Mouse (Mus musculus) layer of hippocampus, adult 8-10 months (tissue): ENCODE measurements around the gene Ipo4. TPM values are rescaled to one million over a fixed set of nuclear protein-coding genes. Genes with fewer than 3 reads are reported as not detected.

Experiments used
- DNase-seq, 2 experiments: peaks; one replicate each; pipeline ENCODE4 v3.0.0; 2022; ENCODE audit warnings: low spot score in 2 of 2
- total RNA-seq, 4 experiments: library from RNA; stranded (reverse); gene quantifications; 2 replicates each; pipeline ENCODE4 v1.2.4; 2022

Gene Ipo4
- total RNA-seq, 4 experiments from 2014 or later, result 121 to 153 (median 140) TPM

DNA sequence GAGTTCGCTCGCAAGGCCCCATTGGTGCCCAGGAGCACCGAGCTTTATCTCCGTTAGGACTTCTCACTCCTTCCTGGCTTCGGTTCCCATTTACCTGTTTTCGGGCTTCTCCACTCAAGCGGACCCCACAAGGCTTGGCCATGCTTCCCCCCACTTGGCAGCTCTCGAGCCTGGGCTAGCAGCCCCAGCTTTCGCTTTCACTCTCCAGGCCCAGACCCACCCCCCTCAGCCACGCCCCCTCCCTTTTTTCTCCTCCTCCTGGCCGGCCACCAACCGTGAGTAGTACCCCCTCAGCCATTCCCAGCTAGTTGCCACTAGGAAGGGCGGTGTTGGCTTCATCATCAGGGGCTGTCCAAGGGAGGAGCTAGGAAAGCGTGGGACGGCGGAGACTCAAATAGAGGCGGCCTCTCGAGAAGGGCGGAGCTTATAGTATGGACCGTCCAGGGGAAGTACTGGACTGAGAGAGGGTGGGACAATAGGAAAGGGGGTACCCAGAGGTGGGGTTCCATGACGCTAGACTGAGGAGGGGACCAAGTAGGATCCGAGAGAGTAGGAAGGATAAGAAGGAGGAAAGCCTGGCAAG, 44.9 kb downstream of the Ipo4 start, which contains the start of gene Psme2:
TSS of gene Psme2 (minus strand) at position 366 of the 583 bp plus-strand sequence.
- peak; percentile 89 to 96 for DNase-seq

DNA sequence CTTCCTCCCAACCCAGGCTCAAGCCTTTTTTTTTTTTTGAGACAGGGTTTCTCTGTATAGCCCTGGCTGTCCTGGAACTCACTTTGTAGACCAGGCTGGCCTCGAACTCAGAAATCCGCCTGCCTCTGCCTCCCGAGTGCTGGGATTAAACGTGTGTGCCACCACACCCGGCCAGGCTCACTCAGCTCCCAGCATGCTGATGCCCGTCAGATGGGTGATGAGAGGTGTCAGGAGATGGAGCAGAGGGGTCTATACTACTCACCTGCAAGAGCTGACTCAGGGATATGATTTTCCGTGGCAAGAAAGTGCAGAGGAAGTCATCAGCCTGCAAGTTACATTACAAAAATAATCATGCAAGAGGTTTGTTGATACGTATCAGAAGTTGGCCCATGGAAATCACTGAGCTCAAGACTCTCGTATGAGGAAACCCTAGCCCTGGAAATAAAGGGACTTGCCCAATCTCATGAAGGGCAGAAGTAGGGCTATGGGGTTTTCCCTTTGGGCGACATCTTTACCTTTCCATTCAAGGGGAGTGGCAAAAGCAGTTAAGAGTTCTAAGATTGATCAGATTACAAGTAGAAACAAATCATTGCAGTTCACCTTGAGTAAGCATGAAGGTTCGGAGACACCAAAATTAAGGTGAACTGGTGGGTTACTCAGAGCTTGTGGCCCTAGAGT, 45.8 kb downstream of the Ipo4 start:
- no peak for DNase-seq

DNA sequence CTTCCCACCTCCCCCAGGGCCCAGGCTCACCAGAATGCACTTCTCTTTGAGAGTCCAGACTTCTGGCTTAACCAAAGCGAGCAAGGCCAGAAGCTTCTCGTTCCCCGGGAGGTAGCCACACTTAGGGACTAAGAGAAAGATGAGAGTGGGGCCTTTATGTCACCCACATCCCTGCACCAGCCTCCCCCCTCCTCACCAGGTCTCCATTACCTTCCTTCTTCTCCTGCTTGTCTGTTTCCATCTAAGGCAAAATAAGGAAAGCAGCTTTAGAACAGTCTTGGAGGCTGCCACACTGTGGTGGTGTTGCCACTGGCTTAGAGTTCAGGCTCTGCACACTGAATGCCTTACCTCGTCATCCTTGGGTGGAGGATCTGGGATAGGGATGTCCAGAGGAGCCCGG, 46.5 kb downstream of the Ipo4 start:
- no peak for DNase-seq

DNA sequence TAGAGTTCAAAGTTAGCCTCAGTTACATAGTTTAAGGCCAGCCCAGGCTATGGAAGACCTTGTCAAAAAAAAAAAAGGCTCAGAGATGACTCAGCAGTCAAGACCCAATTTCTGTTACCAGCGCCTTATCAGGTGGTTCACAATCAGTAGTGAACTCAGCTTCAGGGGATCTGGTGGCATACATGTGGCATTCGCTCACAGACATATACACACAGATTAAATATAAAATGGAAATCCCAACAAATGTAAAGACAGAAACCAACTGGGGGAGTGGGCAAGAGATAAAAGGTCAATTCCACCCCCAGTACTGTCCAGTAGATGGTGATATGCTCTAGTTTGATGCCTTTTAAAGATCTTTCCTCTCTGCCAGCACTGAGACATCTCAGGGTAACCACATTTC, 49.6 kb downstream of the Ipo4 start:
- DNase-seq, result no peak

DNA sequence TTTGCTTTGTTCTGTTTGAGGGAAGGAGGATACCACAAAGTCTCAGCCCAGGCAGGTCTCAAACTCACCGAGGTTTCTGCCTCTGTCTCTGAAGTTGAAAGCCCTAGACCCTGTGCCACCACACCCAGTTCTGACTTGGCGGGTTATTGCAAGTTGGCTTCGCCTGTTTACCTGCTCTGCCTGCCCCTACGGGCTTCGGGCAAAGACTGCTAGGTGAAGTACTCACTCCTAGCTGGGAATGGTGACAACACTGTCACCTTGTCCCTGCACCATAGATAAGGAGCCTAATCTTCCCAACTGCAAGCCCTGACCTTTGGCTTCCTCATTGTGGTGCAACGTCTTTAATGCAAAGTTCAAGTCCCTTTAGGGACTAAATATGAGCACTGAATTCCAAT, 50.2 kb downstream of the Ipo4 start:
- DNase-seq, result no peak

DNA sequence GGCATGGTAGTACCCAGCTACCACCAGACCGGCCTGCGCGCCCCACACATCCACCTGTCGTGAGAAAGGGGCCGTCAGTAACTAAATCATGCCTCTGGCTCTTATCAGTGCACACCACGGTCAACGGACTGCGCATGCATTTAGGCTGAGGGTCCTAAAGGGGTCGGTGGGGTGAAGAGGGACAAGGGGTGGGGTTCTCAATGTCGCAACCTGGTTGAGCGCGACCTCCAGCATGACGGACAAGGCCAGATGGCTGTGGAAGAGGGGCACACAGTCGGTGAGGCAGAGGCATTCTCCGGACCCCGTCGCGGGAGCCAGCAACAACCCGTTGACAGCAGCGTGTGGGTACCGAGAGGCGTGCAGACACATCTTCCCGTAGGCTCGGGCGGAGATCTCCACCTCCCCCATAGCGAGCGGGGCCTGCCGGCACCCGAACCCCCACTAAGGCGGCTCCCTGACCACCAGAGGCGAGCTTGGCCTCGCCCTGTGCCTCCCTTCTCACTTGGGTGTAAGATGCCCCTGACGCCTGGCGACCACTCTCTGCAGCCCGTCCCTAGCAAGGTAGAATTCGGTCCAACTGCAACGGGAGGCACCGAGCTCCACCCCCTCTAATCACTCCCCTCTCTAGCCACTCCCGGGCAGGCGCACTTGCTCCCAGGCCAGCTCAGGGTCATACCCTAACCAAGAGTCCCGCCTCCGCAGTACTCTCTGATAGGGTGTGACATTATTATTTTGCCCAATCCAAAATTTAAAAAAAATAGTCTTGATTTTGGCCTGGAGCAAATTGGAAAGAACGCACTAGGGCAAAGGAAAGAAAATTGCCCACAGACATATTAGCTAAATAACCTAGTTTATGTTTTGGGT, 50.8 kb downstream of the Ipo4 start, which contains the start of gene Emc9:
TSS of gene Emc9 (minus strand) at position 601 of the 864 bp plus-strand sequence.
- peak in 1 of 2 experiments; percentile 59 for DNase-seq

DNA sequence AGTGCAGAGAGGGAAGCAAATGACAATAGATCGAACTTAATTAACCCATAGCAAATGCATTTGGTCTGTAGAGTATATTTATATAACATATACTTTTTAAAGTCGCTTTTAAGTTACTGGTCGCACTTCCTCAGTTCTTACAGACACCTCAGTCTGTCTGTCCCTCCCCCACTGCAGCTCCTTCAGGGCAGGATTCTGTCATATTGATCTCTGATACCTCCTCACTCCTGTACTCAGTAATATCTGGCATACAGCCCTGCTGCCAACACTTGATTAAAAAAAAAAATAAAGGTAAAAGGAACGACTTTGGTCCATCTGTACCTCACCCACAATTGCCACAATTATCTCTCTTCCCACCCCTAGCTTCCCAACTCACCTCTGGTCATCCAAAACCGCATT, 51.5 kb downstream of the Ipo4 start:
- DNase-seq, result no peak

DNA sequence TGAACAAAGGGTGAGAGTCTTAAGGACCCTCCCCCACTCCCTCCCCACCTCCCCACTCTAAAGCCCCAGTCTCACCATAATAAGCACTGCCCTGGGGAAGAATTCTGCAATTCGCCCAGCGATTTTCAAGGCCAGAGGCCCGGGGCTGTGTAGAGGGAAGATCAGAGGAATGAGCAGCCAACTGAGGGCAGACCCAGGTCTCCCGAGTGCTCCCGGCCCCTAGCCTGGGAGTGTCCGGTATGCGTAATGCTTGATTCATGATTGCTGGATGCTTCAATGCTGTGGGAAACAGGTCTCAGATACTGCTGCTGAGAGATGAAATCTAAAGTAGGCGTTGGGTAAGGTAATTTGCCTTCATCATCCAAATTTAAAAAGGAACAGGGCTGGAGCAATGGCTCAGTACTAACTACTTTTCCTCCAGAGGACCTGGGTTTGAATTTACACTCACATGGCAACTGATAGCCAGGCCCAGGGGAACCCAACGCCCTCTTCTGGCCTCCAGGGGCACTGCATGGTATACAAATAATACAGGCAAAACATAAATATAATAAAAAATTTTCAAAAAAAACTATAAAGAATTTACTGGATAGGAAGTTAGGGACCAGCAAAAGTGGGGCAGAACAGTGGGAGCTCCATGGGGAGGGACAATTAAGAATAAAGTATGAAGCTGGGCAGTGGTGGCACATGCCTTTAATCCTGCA, 53.6 kb downstream of the Ipo4 start:
- DNase-seq, result no peak

DNA sequence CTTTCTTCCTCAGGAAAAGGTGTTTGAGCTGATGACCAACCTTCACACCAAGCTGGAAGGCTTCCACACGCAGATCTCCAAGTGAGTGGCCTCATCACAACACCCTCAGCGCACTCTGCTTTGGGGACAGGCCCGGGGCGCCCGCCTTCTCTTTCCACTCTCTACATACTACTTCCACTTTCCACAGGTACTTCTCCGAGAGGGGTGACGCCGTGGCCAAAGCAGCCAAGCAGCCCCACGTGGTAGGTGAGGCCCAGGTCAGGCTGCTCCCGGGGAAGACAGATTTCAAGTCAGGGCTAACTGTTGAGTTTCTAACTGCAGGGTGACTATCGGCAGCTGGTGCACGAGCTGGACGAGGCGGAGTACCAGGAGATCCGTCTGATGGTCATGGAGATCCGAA, 55.0 kb downstream of the Ipo4 start:
- DNase-seq, result no peak

DNA sequence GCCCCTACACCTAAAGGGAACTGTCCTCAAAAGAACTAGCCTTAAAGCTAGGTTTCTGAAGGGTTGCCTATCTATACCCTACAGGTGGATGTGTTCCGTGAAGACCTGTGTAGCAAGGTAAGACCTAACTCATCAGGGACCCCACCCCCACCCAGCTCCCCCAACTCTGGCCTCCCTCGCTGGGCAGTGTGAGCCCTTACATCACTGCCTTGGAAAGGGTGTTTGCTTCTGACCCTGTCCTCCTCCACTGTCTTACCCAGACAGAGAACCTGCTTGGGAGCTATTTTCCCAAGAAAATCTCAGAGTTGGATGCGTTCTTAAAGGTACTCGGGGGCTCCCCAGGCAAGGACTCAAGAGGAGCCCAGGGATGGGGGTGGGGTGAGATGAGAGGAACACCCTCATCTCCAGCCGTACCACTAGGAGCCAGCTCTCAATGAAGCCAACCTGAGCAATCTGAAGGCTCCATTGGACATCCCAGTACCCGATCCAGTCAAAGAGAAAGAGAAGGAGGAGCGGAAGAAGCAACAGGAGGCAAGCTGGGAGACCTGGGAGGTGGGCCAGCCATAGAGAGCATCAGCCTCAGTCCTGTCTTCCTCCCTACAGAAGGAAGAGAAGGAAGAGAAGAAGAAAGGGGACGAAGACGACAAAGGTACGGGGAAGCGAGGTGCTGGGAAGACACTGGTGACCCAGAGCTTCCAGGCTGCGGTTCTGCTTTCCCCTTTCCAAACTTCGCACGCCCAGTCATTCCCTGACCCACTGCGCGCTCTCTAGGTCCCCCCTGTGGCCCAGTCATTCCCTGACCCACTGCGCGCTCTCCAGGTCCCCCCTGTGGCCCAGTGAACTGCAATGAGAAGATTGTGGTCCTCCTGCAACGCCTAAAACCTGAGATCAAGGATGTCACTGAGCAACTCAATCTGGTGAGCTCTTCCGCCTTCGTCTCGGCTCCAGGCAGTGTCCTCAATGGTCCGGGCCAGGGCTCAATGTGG, 56.0 kb downstream of the Ipo4 start:
- no peak for DNase-seq

DNA sequence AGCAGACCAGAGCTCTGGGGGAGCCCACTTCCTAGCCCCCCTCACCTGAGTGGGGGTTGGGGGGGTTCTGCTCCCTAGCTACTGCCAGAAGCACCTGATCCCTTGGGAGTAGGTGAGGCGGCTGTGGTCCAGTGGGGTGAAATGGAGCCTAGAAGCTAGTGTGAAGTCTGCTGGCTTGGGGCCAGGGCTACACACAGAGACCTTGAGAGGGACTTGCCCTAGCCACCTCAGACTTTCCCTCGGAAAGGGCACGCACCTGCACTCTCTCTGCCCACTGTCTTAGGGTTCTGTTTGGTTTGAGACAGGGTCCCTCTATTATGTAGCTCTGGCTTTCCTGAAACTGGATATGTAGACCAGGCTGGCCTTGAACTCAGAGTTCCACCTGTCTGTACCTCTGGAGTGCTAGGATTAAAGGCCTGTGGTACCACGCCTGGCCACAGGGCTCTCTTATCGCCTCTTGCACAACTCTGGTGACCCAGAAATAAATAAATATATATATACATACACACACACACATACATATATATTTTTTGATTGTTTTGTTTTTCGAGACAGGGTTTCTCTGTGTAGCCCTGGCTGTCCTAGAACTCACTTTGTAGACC, 57.0 kb downstream of the Ipo4 start:
- DNase-seq, result peak in 1 of 2 experiments; percentile 36

DNA sequence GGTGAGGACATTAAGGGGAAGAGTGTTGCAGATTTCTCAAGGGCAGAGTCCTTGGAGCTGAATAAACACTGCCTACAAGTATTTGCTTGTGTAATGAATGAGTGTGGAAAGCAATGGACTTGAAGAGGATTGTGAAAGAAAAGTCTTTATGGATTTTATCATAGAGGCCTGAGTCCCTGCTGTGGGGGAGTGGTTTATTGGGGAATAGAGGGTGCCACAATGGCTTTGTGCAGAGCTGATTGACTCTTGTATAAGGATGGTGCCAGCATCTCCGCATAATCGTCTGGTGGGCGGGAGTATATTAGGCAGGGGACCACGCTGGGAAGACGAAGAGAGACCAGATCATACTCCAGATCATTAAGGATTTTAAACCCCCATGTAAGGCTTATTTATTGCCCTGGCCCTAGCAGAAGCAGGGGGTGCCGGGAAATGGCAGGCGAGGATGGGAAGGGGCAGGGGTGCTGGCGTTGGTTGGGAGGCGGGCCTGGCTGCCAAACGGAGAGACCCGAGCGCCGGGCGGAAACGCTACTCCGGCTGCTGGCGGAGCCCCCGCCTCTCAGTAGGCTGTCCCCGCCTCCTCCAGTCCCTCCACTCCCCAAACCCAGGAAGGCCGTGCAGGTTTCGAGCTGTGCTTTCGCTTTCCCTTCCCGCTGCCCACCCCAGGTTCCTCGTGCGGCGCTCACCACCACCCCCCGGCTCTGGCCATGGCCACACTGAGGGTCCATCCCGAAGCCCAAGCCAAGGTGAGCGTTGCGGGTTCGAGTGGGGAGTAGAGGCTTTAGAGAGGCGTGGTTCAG, 57.7 kb downstream of the Ipo4 start, which contains the start of gene Psme1:
TSS of gene Psme1 (plus strand) at position 253 of the 797 bp plus-strand sequence.
- peak; percentile 54 to 62 for DNase-seq

DNA sequence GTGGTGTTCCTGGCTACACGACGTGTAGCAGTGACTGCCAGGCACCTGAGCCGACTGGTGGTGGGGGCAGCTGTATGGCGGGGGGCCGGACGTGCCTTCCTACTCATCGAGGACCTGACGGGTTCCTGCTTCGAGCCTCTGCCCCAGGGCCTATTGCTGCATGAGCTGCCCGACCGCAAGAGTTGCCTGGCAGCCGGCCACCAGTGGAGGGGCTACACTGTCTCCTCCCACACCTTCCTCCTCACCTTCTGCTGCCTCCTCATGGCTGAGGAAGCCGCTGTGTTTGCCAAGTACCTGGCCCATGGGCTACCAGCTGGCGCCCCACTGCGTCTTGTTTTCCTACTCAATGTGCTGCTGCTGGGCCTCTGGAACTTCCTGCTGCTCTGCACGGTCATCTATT, 59.4 kb downstream of the Ipo4 start:
- peak; percentile 52 to 55 for DNase-seq

DNA sequence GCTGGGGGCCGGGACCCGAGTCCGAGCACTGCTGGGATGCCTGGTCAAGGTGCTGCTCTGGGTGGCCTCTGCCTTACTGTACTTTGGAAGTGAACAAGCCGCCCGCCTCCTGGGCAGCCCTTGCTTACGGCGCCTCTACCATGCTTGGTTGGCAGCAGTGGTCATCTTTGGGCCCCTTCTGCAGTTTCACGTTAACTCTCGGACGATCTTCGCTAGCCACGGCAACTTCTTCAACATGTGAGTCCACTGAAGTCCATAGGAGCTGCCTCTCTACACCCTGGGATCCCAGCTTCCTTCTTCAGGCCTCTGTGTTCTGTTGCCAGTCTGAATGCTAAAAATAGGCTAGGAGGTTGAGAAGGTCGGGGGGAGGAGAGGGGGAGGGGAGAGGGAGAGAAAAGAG, 60.0 kb downstream of the Ipo4 start:
- no peak for DNase-seq

Other genes starting within 250 kb of the Ipo4 start
- 10 to 100 TPM; 20.2 to 27.2 (median 23.1) TPM for gene Dhrs4, start 157.2 kb downstream of the Ipo4 start, total RNA-seq
- gene Carmil3, start 145.3 kb downstream of the Ipo4 start, total RNA-seq, result 10 to 100 TPM; 56.8 to 82.2 (median 62.5) TPM
- gene Cpne6, start 125.5 kb downstream of the Ipo4 start, total RNA-seq, result 100 to 1,000 TPM; 607 to 653 (median 629) TPM
- gene Nrl, start 111.0 kb downstream of the Ipo4 start, total RNA-seq, result 1 to 10 TPM; 1.5 to 3.6 (median 2.1) TPM
- gene Pck2, start 95.7 kb downstream of the Ipo4 start, total RNA-seq, result 10 to 100 TPM; 43.4 to 61.5 (median 50.3) TPM
- 10 to 100 TPM; 74.0 to 93.1 (median 82.3) TPM for gene Dcaf11, start 76.0 kb downstream of the Ipo4 start, total RNA-seq
- gene A730061H03Rik, start 75.6 kb downstream of the Ipo4 start, total RNA-seq, result 1 to 10 TPM in 2 of 4 experiments, under 1 TPM in 1, not detected in 1; 0.94 to 2.0 (median 1.4) TPM
- not detected for gene Fitm1, start 60.3 kb downstream of the Ipo4 start, total RNA-seq
- gene Psme1, start 57.8 kb downstream of the Ipo4 start, total RNA-seq, result 10 to 100 TPM; 57.9 to 75.0 (median 67.3) TPM
- gene Emc9, start 50.7 kb downstream of the Ipo4 start, total RNA-seq, result 10 to 100 TPM; 48.3 to 57.7 (median 53.8) TPM
- 10 to 100 TPM; 57.2 to 74.4 (median 69.8) TPM for gene Psme2, start 44.8 kb downstream of the Ipo4 start, total RNA-seq
- gene Rnf31, start 44.2 kb downstream of the Ipo4 start, total RNA-seq, result 10 to 100 TPM; 36.5 to 56.0 (median 45.5) TPM
- gene Irf9, start 32.4 kb downstream of the Ipo4 start, total RNA-seq, result 10 to 100 TPM; 15.4 to 19.1 (median 17.9) TPM
- gene Rec8, start 17.9 kb downstream of the Ipo4 start, total RNA-seq, result 1 to 10 TPM; 1.1 to 2.8 (median 1.4) TPM
- 1 to 10 TPM; 4.2 to 7.5 (median 5.5) TPM for gene Gm49378, start 1.9 kb upstream of the Ipo4 start, total RNA-seq
- 10 to 100 TPM; 40.6 to 49.6 (median 44.7) TPM for gene Tm9sf1, start 7.8 kb upstream of the Ipo4 start, total RNA-seq
- 1 to 10 TPM; 1.2 to 1.9 (median 1.7) TPM for gene Tssk4, start 14.2 kb upstream of the Ipo4 start, total RNA-seq
- 10 to 100 TPM; 47.1 to 51.1 (median 49.6) TPM for gene Mdp1, start 24.6 kb upstream of the Ipo4 start, total RNA-seq
- gene Gmpr2, start 36.0 kb upstream of the Ipo4 start, total RNA-seq, result 10 to 100 TPM; 25.2 to 31.1 (median 28.6) TPM
- gene Nedd8, start 36.2 kb upstream of the Ipo4 start, total RNA-seq, result 100 to 1,000 TPM; 290 to 309 (median 300) TPM
- 10 to 100 TPM; 12.2 to 20.8 (median 16.0) TPM for gene Tinf2, start 45.9 kb upstream of the Ipo4 start, total RNA-seq
- 1 to 10 TPM in 2 of 4 experiments, not detected in 2; 5.4 to 8.2 TPM for gene Tgm1, start 78.0 kb upstream of the Ipo4 start, total RNA-seq
- 10 to 100 TPM; 42.8 to 53.5 (median 44.8) TPM for gene Rabggta, start 86.3 kb upstream of the Ipo4 start, total RNA-seq
- gene Dhrs1, start 109.7 kb upstream of the Ipo4 start, total RNA-seq, result 100 to 1,000 TPM in 3 of 4 experiments, 10 to 100 TPM in 1; 86.6 to 148 (median 116) TPM
- gene Nop9, start 109.7 kb upstream of the Ipo4 start, total RNA-seq, result 10 to 100 TPM; 11.8 to 14.0 (median 13.1) TPM
- 1 to 10 TPM; 1.4 to 3.0 (median 1.7) TPM for gene Cideb, start 122.5 kb upstream of the Ipo4 start, total RNA-seq
- under 1 TPM in 3 of 4 experiments, not detected in 1; 0.16 to 0.23 (median 0.22) TPM for gene Ltb4r2, start 125.5 kb upstream of the Ipo4 start, total RNA-seq
- under 1 TPM in 1 of 4 experiments, not detected in 3; 0.32 TPM for gene Ltb4r1, start 130.0 kb upstream of the Ipo4 start, total RNA-seq
- 1 to 10 TPM; 3.4 to 6.8 (median 4.8) TPM for gene Adcy4, start 148.1 kb upstream of the Ipo4 start, total RNA-seq
- 1 to 10 TPM in 1 of 4 experiments, under 1 TPM in 2, not detected in 1; 0.95 to 3.4 (median 0.99) TPM for gene Ripk3, start 152.9 kb upstream of the Ipo4 start, total RNA-seq
- 1 to 10 TPM; 1.4 to 2.0 (median 1.7) TPM for gene Nfatc4, start 187.2 kb upstream of the Ipo4 start, total RNA-seq
- 10 to 100 TPM in 2 of 4 experiments, 1 to 10 TPM in 2; 6.4 to 10.9 (median 9.3) TPM for gene Nynrin, start 218.1 kb upstream of the Ipo4 start, total RNA-seq
- under 1 TPM; 0.20 to 0.43 (median 0.33) TPM for gene Cbln3, start 248.4 kb upstream of the Ipo4 start, total RNA-seq
- 10 to 100 TPM; 13.4 to 14.0 (median 13.7) TPM for gene Khnyn, start 249.0 kb upstream of the Ipo4 start, total RNA-seq